Comparison of ENCODE assay signal across 18 mouse cellular contexts in genomic region chr9:57138507-57138906, GRCm38 (mm10). TPM values are rescaled to one million over a fixed set of nuclear protein-coding genes. Genes with fewer than 3 reads are reported as not detected.
DNase-seq lines count a peak whose midpoint lies in the region; ATAC-seq and TF ChIP-seq lines count a peak whose summit lies in the region.
"Had no signal": no experiment of that assay in that cellular context is flagged by ENCODE, and none has a peak within 500 bp of the region (broad histone marks: within the 10 kb centered on the region; RNA-seq: fewer than 3 reads in every experiment).

No protein-coding gene starts in this region.

- H3K27ac ChIP-seq in midbrain, embryonic 11.5 days (ENCODE audit: low read depth, low read length): no peak overlapping the region
- H3K27ac ChIP-seq in midbrain, postnatal 0 days (ENCODE audit: low read depth, low read length): no peak overlapping the region

- no peaks in the 10 kb centered on the region for H3K4me1 ChIP-seq in midbrain, embryonic 11.5 days (ENCODE audit: control insufficient read depth, insufficient read depth, low read length)
- no peaks in the 10 kb centered on the region for H3K4me1 ChIP-seq in midbrain, postnatal 0 days (ENCODE audit: insufficient read depth, low read length)

- H3K9ac ChIP-seq in midbrain, embryonic 11.5 days (ENCODE audit: low read length): no peak overlapping the region
- no peak overlapping the region for H3K9ac ChIP-seq in midbrain, postnatal 0 days (replicated peaks; ENCODE audit: low read length, poor library complexity, severe bottlenecking)

- no peak for ATAC-seq in midbrain, embryonic 11.5 days (ENCODE audit: low FRiP score)
- ATAC-seq in midbrain, postnatal 0 days (ENCODE audit: low FRiP score): no peak
- ATAC-seq: activated CD4-positive, CD25-positive, alpha-beta regulatory T cell, adult 4 months; CD4-positive, CD25-positive, alpha-beta regulatory T cell, adult 4 months; Patski had no signal

- WGBS in midbrain, embryonic 11.5 days: 93% methylated on average over 6 of the region's 6 CpGs
- WGBS in midbrain, postnatal 0 days: 91% methylated on average over 6 of the region's 6 CpGs

- H3K36me3 ChIP-seq in midbrain, embryonic 11.5 days (ENCODE audit: control insufficient read depth, insufficient read depth, low read length): peaks cover 11% of the 10 kb centered on the region; the same call in 1 of the 2 replicates
- peaks cover 78% of the 10 kb centered on the region for H3K36me3 ChIP-seq in midbrain, postnatal 0 days (ENCODE audit: insufficient read depth, low read length)

- no peak overlapping the region for H3K4me3 ChIP-seq in midbrain, embryonic 11.5 days (ENCODE audit: low read depth, low read length)
- H3K4me3 ChIP-seq in midbrain, postnatal 0 days (ENCODE audit: low read depth, low read length): no peak overlapping the region

- DNase-seq in midbrain, embryonic 11.5 days (ENCODE audit: low spot score, missing footprints): peak; percentile 81
- DNase-seq in midbrain, postnatal 0 days (ENCODE audit: low spot score): no peak
- DNase-seq: adrenal gland, adult 2 months; adrenal gland, adult 8-10 months; adrenal gland, postnatal 10 days; adrenal gland, postnatal 14 days; adrenal gland, postnatal 25 days; adrenal gland, postnatal 36 days; B cell, adult 2 months; cerebellum, adult 11 months; cerebellum, adult 11-12 months; cerebellum, adult 18-20 months; cerebellum, adult 2 months had no signal

- no peak overlapping the region for H3K4me2 ChIP-seq in midbrain, embryonic 11.5 days
- H3K4me2 ChIP-seq in midbrain, postnatal 0 days (ENCODE audit: low read depth, low read length, poor library complexity, severe bottlenecking): no peak overlapping the region

- H3K27me3 ChIP-seq in midbrain, embryonic 11.5 days (ENCODE audit: control insufficient read depth, insufficient read depth, low read length): no peaks in the 10 kb centered on the region
- no peaks in the 10 kb centered on the region for H3K27me3 ChIP-seq in midbrain, postnatal 0 days (ENCODE audit: insufficient read depth, low read length)
- H3K27me3 ChIP-seq: CH12.LX, Patski had no signal

- no peak for TF ChIP-seq CTCF in midbrain, postnatal 0 days (IDR thresholded peaks at IDR 0.05)

- no peaks in the 10 kb centered on the region for H3K9me3 ChIP-seq in midbrain, embryonic 11.5 days (ENCODE audit: control insufficient read depth, low read length)
- no peaks in the 10 kb centered on the region for H3K9me3 ChIP-seq in midbrain, postnatal 0 days (ENCODE audit: low read length)
- H3K9me3 ChIP-seq: G1E had no signal

RNA-seq across cellular contexts. Expression of gene Man2c1, which starts 8.0 kb away (rescaled TPM):
- polyA plus RNA-seq in midbrain, embryonic 11.5 days (2014; fragmentation: Nextera tagmentation; extraction: Ambion mirVana): 17.5 and 18.0 TPM in 2 replicates
- total RNA-seq in midbrain, postnatal 0 days (2014; rRNA removed): 161 and 186 TPM in 2 replicates
- 69.9 and 79.3 TPM in 2 replicates for polyA plus RNA-seq in midbrain, postnatal 0 days (2015; fragmentation: Nextera tagmentation; extraction: Ambion mirVana)

RNA-seq across cellular contexts. Expression of gene Neil1, which starts 9.6 kb away (rescaled TPM):
- polyA plus RNA-seq in midbrain, embryonic 11.5 days (2014; fragmentation: Nextera tagmentation; extraction: Ambion mirVana): 5.8 and 5.9 TPM in 2 replicates
- 6.1 and 7.8 TPM in 2 replicates for total RNA-seq in midbrain, postnatal 0 days (2014; rRNA removed)
- 6.2 TPM in 2 replicates for polyA plus RNA-seq in midbrain, postnatal 0 days (2015; fragmentation: Nextera tagmentation; extraction: Ambion mirVana)

RNA-seq across cellular contexts. Expression of gene Commd4, which starts 19.6 kb away (rescaled TPM):
- 91.6 and 100.0 TPM in 2 replicates for polyA plus RNA-seq in midbrain, embryonic 11.5 days (2014; fragmentation: Nextera tagmentation; extraction: Ambion mirVana)
- total RNA-seq in midbrain, postnatal 0 days (2014; rRNA removed): 56.9 and 72.8 TPM in 2 replicates
- 184 and 201 TPM in 2 replicates for polyA plus RNA-seq in midbrain, postnatal 0 days (2015; fragmentation: Nextera tagmentation; extraction: Ambion mirVana)
